Mouse (Mus musculus) kidney, adult 18-20 months (tissue): ENCODE measurements around the gene Os9.
"Not testable (repeated sequence)": the region's sequence is repeated elsewhere in the genome, so short reads cannot be mapped to it uniquely, and the experiment has no call there.

Experiments used
- DNase-seq: peaks from one replicate; pipeline ENCODE4 v3.0.0; 2021

The Os9 gene

DNA sequence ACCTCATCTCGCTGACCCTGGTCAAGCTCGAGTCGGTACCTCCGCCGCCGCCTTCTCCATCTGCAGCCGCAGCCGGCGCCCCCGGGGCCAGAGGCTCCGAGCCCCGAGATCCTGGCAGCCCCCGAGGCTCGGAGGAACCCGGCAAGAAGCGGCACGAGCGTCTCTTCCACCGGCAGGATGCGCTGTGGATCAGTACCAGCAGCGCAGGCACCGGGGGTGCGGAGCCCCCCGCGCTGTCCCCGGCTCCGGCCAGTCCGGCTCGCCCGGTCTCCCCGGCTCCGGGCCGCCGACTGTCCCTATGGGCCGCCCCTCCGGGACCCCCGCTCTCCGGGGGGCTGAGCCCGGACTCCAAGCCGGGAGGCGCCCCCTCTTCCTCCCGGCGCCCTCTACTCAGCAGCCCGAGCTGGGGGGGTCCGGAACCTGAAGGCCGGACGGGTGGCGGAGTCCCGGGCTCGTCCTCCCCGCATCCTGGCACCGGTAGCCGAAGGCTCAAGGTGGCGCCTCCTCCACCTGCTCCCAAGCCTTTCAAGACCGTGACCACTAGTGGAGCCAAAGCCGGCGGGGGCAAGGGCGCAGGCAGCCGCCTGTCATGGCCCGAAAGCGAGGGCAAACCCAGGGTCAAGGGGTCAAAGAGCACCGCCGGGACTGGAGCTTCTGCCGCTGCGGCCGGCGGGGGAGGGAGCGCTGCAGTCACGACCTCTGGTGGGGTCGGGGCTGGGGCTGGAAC lies 41.1 kb downstream of the Os9 start:
- no peak for DNase-seq

DNA sequence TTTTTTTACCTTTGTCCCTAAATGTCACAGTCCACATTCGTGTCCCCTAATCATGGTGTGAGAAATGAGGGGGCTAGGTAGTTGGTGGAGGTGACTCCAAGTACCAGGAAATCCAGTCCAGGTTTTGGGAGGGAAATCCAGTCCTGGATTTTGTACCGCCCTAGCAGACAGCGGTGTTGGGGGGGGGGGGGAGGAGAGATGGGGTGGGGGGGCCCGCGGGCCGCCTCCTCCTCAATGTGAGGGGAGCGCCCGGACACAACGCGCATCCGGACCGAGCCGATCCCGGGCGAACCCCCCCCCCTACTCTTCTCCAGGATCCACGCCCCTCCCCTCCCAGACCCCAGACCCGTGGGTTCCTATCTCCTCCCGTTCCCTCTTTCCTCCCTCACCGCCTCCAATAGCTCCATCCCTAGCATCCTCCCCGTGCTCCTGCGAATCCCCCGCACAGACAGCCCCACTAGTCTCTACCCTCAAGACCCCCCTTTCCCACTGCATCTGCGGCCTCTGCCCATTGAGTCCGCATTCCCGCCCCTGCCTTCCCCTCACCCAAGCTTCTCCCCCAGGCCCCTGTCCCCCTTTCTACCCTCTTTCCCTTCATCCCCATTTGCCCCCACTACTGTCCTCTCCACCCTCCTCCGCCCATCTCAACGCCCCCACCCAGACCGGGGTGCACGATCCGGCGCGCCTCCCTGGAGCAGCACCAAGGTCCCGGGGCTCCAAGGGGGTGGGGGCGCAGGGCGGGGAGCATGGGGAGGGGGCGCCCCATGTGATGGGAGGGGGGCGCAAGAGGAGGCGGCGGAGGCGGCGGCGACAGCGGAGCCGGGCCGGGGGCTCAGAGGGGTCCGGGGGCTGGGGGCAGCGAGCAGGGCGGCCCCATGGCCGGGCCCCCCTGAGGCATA lies 42.0 kb downstream of the Os9 start:
- DNase-seq: no peak

DNA sequence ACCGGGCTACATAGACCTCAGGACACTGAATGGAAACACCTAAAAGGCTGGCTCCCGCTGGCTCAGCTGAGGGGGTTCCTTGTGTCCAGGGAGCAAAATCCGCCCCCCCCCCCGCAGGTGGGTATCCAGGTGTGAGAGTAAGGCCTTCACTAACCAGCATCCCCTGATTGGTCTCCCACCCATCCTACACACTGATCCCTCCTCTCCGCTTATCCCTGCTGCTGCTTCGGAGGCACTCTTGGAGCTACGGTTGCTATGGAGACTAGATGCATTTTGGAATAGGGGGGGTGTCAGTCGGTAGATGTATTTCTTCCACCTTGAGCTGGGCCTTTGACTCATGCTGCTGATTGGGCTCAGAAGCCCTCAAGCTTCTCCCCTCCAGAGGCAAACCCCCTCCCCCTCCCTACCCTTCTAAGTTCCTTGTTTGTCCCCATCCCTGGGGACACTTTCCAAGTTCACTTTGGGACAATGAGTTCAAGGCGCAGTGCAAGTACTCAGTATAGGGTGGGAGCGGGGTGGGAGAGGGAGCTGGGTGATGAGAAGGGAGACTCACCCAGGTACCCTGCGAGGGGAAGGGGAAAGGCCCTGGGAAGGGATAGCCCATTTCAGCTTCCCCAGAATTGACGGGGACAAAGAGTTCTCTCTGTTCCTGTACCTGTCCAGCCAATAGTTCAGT lies 42.8 kb downstream of the Os9 start:
- DNase-seq: no peak

DNA sequence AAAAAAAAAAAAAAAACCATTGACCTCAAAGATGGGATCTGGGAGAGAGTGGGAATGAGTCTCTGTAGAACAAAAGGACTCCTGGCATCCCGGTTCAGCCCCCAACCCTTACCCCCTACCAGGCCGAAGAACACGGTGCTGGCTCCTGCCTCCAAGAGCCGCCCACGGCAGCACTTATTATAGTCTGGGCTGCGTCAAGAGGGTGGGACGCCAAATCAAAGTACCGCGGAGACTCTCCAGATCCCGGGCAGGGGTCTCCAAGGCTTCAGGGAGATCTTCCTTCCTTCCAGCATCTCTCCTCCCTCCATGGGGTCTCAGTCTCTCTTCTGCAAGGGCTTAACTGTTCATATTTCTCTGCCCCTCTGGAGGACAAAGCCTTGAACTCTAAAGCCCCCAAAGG lies 43.4 kb downstream of the Os9 start:
- no peak for DNase-seq

DNA sequence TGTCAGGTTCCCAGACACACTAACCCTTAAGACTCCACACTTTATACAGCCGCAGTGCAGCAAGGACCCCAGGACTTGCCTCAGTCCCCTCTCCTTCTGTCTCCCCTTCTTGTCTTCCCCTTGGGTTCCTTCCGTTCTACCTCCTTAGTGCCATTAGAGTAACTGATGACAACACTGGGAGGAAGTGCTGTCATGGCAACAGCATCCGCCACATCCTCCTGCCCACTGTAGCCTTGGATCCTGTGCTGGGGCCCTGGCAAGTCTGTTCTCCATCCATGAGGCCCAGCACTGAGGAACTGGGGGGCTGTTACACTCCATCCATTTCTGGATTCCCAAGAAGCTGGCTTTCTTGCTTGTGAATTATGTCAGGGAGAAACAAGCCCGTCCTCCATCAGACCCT lies 44.8 kb downstream of the Os9 start:
- DNase-seq: no peak

DNA sequence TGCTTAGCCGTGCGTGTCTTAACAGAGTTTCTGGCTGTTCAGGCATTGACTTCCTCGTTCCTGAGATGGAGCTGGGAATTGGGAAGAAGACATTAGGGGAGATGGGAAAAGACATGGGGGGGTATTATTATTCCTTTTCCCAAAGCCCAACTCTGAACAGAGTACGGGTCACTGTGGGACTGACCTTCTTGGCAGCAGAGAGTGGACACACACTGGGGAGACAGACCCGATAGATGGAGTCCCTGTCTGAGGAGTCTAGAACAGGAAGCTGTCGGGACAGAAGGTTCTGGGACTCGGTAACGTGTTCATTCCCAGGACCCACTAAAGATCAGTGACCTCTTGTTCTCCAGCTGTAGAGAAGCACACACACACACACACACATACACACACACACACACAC lies 45.3 kb downstream of the Os9 start:
- DNase-seq: no peak

DNA sequence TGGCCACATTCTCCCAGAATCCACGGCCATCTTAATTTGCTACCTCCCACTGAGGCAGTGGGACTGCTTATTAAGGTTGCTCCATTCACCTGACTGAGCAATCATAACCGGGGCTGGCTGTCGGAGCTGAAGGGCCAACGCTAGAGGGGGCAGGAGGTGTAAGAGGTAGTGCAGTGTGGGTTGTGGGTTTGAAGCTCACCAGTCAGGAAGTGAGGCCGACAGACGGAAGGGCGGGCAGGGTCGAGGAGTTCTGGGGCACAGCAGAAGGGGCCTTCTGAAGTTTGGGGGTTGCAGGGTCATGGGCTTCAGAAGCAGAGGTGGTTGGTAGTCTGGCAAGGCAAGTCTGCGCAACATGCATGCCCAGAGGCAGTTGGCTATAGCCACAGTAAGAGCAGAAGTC lies 45.9 kb downstream of the Os9 start, which contains the start of gene Agap2:
Agap2 (plus strand) TSS at position 205 of the 400 bp plus-strand sequence.
- DNase-seq: no peak

DNA sequence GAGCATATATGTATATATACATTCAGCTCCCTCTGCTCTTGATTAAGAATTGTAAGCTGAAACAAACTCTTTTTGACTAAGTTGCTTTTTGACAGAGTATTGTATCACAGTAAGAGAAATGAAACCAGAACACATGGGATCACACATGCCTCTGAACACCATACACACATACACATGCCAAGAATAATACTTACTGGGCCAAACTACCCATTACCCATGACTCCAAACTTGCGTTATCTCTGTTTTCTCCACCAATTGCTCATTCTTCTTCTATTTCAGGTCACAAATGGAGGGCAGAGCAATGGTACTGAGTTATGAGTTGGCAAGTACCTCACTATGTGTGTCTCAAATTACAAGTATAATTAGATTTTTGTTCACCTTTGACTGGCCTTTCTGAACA lies 47.0 kb downstream of the Os9 start:
- no peak for DNase-seq

DNA sequence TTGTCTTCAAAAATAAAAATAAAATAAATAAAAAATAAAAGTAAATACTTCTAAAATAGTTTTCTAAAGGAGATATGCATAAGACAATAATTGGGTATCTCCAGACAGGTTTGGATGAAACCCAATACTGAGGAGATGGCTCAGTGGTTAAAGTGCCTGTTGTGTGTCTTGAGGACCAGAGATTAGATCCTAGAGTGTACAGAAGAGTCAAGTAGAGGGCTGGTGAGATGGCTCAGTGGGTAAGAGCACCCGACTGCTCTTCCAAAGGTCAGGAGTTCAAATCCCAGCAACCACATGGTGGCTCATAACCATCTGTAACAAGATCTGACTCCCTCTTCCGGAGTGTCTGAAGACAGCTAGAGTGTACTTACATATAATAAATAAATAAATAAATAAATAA lies 48.0 kb downstream of the Os9 start:
- DNase-seq: not testable (repeated sequence)

DNA sequence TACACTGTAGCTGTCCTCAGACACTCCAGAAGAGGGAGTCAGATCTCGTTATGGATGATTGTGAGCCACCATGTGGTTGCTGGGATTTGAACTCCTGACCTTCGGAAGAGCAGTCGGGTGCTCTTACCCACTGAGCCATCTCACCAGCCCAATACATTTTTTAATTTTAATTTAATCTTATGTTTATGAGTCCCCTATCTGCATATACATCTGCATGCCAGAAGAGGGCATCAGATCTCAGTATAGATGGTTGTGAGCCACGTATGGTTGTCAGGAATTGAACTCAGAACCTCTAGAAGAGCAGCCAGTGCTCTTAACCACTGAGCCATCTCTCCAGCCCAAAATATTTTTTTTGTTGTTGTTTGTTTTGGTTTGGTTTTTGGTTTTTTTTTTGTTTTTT lies 48.7 kb downstream of the Os9 start:
- not testable (repeated sequence) for DNase-seq

DNA sequence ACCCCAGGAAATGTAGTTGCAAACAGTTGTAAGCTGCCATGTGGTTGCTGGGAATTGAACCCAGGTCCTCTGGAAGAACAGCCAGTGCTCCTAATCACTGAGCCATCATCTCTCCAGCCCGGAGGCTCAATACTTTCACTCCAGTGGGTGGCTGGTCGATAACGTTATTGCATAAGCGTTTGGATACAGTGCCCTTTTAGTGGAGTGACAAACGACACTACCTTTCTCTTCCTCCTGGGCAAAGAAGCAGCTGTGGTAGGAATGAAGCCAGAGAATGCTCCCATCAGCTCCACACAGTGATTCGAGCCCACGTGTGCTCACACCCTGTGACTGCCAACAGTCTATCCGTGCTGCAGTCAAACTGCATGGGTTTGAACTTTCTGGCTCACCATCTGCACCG lies 49.7 kb downstream of the Os9 start:
- no peak for DNase-seq

DNA sequence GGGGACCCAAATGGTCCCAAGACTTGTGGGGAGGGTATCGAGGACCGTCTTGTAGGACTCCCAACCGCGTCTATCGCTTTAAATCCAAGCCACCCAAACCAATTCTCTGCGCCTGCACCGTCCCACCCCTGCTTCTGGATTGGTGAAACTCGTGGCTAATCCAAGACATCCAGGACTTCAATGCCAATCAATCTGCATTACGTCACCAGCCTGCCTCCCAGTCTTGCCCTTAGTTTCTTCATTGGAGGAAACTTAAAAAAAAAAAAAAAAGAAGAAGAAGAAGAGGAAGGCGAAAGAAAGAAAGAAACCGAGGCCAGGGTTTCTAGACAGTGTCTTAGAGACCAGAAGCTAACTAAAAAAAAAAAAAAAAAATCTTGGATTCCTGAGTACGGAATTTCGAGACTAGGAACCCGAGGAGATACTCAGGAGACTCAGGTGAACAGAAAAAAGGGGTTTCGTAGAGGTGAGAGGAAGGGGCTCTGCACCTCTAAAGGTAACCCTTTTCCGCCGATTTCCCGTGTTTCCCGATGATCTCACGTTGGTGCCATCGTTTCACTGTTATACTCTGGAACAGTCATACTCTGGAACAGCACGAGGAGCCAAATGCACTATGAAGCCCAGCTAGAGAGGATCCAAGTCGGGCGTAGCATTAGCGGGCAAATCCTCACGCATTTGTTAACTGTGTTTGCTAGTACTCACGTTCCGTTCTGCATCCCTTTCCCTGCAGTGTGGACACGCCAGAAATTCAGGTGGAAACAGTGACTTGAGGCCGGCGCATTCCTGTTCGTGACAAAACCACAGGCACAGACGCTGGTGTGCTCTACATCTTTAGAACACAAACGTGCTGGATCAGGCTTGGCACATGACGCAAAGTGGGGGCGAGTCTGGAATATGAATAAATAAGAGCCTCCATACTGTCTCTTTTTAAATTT lies 50.5 kb downstream of the Os9 start, which contains the start of gene Tspan31:
Tspan31 (minus strand) TSS at position 75 of the 932 bp plus-strand sequence.
- DNase-seq: peak; percentile 89

DNA sequence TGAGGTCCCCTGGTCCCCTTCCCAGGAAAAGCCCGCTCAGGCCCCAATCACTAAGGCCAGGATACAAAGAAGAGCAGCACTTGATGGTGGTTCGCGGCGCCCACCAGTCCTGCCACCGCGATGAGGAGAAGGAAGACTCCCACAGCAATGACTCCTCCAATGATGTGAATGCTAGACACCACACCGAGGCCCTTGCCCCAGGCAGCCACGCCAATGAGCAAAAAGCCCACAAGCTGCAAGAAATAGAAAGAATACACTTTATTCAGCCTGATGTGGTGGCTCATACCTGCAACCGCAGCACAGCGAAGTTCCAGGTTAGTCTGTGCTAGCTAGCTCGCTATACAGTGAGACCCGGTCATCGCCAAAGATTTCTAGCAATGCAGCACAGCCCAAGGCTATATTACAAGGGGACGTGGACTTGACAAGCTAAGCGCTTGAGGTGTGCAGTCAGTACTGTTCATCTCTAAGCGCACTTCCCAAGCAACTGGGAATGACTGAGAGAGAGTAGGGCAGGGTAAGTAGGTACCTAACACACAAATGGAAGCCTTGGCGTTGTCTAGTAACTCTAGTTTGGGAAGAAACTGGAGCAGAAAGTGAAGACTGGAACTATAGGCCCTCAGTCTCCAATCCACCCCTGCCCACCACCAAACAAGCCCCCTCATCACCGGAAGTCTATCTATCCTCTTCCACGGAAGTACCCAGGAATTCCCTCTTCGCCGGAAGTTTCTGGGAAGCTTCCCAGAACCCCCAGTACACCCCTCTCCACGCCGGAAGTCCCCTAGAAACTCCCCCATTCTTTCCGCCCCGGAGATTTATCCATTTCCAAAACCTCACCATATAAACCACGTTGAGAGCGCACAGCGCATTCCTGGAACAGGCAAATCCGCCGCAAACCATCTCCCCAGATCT lies 51.4 kb downstream of the Os9 start:
- DNase-seq: no peak

DNA sequence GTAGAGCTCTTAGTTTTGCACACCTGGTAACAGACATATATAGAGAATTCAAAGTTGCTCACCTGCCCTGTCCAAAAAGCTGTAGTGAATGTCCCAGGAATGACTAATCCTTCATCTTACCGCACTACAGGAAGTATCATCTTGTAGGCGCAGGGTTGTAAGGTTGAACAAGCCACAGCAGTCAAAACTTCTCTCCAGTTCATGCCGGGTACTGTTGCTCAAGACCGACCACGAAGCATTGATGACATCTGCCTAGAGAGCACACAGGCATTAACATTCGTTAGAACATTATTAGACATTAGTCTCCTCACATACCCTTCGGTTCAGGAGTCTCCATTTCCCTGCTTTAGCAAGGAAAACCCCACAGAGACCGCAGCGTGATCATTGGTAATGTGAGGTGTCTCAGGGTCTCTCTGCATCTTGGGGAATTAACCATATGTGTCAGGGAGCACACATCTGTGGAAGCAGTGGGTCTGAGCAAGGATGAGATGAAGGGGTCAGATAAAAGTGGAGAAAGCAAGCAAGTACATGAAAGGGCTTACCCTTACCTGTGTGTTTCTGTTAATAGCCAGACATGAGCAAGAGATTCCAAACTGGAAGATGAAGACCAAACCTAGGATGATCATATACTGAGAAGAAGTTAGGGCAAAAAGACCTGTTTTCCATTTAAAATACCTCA lies 52.4 kb downstream of the Os9 start:
- DNase-seq: no peak

DNA sequence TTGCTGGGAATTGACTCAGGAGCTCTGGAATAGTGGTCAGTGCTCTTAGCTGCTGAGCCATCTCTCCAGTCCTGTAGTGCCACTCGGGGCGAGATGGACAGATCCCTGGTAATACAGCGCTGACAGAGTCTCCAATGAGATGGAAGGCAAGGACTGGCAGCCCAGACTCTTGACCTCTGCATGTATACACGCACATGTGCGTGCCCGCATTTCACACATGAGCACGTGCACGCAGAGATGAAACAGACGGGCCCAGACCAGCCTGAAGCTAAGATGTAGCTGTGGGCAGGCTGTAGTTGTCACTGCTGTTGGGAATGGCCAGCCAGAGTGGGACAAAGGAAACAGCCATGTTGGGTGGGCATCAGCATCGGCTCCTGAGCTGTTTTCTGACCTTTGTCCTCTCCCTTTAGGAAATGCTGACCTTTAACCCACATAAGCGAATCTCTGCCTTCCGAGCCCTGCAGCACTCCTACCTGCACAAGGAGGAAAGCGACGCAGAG lies 54.4 kb downstream of the Os9 start:
- DNase-seq: no peak

DNA sequence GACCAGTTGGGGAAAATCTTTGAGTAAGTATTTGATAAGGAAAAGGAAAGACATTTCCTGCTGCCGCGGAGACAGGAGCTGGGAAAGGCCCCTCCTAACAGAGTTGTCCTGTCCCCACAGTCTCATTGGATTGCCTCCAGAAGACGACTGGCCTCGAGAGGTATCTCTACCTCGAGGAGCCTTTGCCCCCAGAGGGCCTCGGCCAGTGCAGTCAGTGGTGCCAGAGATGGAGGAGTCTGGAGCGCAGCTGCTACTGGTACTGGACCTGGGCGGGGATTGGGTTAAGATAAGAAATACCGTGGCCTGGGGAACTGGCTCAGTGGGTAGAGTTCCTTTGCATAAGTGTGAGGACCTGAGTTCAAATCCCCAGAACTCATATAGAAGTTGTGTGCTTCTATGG lies 55.0 kb downstream of the Os9 start:
- DNase-seq: no peak

DNA sequence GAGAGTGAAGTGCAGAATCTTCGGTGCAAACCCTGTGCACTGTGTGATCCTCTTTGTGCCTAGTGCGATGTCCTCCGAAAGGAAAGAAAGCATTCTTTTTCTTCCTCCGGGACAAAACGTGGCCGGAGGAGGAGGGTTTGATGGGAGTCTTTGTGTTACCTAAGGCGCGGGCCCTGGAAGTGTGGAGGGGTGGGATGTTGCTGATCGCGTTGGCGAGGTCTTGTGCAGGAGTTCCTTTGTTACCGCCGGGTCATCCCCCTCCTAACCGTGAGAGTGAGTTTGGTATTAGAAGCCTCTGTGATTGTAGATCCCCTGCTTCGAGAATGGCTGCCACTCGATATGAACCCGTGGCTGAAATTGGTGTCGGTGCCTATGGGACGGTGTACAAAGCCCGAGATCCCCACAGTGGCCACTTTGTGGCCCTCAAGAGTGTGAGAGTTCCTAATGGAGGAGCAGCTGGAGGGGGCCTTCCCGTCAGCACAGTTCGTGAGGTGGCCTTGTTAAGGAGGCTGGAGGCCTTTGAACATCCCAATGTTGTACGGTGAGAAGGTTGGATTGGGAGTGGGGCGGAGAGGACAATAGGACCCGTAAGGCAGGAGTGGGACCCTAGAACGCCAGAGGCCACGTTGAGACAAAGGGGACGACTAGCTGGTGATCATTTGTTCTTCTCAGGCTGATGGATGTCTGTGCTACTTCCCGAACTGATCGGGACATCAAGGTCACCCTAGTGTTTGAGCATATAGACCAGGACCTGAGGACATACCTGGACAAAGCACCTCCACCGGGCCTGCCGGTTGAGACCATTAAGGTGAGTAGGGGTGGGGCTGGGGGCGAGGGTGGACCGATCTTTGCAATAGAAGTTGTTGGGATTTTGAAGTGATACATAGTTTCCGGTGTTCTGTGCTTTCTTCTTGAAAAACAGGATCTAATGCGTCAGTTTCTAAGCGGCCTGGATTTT lies 56.7 kb downstream of the Os9 start:
- no peak for DNase-seq

DNA sequence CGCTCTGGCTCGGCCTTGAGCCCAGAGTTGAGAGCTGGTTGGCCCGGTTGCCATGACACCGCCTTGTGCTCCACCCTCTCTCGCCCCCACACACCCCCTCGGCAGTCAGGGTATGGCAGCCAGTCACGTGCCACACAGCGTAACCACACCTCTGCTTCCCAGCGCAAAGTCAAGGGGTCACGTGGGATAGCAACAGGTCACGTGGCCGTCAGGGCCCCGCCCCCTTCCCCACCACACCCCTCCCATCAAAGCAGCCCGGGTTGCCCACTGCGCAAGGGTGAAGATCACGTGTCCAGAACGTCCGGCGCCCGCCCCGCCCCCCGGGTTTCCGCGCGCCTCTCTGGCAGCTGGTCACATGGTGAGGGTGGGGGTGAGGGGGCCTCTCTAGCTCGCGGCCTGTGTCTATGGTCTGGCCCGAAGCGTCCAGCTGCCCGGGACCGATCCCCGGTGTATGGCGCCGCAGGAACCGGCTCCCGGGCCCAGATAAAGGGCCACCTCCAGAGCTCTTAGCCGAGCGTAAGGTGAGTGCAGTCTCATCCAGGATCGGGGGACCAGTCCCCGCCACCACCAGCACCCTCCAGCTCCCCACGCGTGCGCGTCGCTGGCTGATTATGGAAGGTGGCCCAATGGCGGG lies 57.6 kb downstream of the Os9 start, which contains the start of gene Cdk4:
Cdk4 (plus strand) TSS at position 296 of the 634 bp plus-strand sequence.
- peak; percentile 99 for DNase-seq

DNA sequence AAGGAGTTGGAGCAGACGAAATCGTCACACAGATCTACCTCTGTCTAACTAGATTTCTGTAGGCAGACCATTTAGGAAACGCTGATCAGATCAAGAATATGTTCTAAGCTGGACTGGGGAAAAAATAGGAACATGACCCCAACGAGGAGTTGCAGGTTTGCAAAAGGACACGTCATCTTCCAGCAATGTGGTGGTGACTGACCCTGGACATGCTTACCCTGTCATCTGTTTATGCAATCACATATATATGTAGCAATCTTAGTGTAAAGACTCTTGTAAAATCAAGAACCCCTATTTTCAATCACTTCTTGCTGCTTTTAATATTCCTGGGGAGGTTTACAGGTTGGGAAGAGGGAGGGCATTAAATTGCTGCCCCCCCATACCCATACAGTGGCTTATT lies 58.4 kb downstream of the Os9 start:
- DNase-seq: no peak
